Mouse (Mus musculus) C2C12 (cell line): ENCODE data around the gene Taar1.

Source experiments
- CTCF ChIP-seq: IDR thresholded peaks from one replicate; pipeline ENCODE4 v1.5.1; 2011; ENCODE audit not compliant: control insufficient read depth, insufficient read depth, insufficient read length
- MAX ChIP-seq: IDR thresholded peaks from one replicate; pipeline ENCODE4 v1.6.1; 2011; ENCODE audit warnings: mild to moderate bottlenecking, control low read depth

DNA sequence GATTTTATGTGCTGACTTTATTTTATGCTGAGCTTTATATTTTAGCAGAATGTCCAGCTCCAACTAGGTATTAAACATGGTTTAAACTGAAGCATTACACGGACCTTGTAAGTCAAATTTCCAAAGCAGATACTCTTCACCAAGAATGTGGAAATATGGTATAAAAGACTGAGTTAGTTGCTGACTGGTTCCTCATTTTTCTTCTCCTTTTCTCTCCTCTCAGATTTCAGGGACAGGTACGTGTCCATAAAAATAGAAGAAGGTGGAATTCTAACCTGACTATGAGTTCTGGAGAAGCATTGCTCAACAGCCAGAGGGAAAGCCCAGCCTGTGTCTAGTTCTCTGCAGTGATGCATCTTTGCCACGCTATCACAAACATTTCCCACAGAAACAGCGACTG, at the start of gene Taar1:
- TF ChIP-seq CTCF (no peak), MAX (no peak)
